Mouse (Mus musculus): ENCODE results near the gene Arhgap9. TPM values are rescaled to one million over a fixed set of nuclear protein-coding genes. Genes with fewer than 3 reads are reported as not detected.
A peak's percentile ranks its signal among the peaks of the same experiment; 100 is the strongest.

Gene Arhgap9
- polyA plus RNA-seq, 1 experiment: 19.2 TPM

- WGBS: 42% methylated on average over 18 of the region's 18 CpGs
- TF ChIP-seq POLR2A (IDR thresholded peaks at IDR 0.05; ENCODE audit: borderline replicate concordance, extremely low read depth, low read depth, low read length) (no peak), CTCF (IDR thresholded peaks at IDR 0.05; ENCODE audit: insufficient read depth, low read length) (no peak)
- peaks cover 6% of the 10 kb centered on the region for H3K4me1 ChIP-seq (ENCODE audit: control insufficient read depth, insufficient read depth, low read length)
- DNase-seq: no peak
- H3K4me3 ChIP-seq (replicated peaks; ENCODE audit: extremely low read depth, low read depth, low read length): no peak overlapping the region
These were observed 5.8 kb downstream of the Arhgap9 start for GRCm38 (mm10) chr10:127327461-127328145.

GRCm38 (mm10) chr10:127330212-127330611 lies 8.4 kb downstream of the Arhgap9 start:
- 82% methylated on average over 7 of the region's 7 CpGs for WGBS
- TF ChIP-seq POLR2A (IDR thresholded peaks at IDR 0.05; ENCODE audit: borderline replicate concordance, extremely low read depth, low read depth, low read length) (no peak), CTCF (IDR thresholded peaks at IDR 0.05; ENCODE audit: insufficient read depth, low read length) (no peak)
- DNase-seq: no peak
- H3K4me3 ChIP-seq (replicated peaks; ENCODE audit: extremely low read depth, low read depth, low read length): no peak overlapping the region
- peaks cover 6% of the 10 kb centered on the region for H3K4me1 ChIP-seq (ENCODE audit: control insufficient read depth, insufficient read depth, low read length)

- no peak for DNase-seq
- WGBS: 54% methylated on average over 31 of the region's 31 CpGs
- TF ChIP-seq CTCF (IDR thresholded peaks at IDR 0.05; ENCODE audit: insufficient read depth, low read length): no peak
- no peak for TF ChIP-seq POLR2A (IDR thresholded peaks at IDR 0.05; ENCODE audit: borderline replicate concordance, extremely low read depth, low read depth, low read length)
- H3K4me1 ChIP-seq (ENCODE audit: control insufficient read depth, insufficient read depth, low read length): no peaks in the 10 kb centered on the region
- H3K4me3 ChIP-seq (replicated peaks; ENCODE audit: extremely low read depth, low read depth, low read length): no peak overlapping the region
These were observed 10.6 kb downstream of the Arhgap9 start for GRCm38 (mm10) chr10:127332211-127332874.

- WGBS: 73% methylated on average over 5 of the region's 5 CpGs
- TF ChIP-seq CTCF (IDR thresholded peaks at IDR 0.05; ENCODE audit: insufficient read depth, low read length): no peak
- TF ChIP-seq POLR2A (IDR thresholded peaks at IDR 0.05; ENCODE audit: borderline replicate concordance, extremely low read depth, low read depth, low read length): no peak
- H3K4me1 ChIP-seq (ENCODE audit: control insufficient read depth, insufficient read depth, low read length): no peaks in the 10 kb centered on the region
- H3K4me3 ChIP-seq (replicated peaks; ENCODE audit: extremely low read depth, low read depth, low read length): no peak overlapping the region
- no peak for DNase-seq
These were observed 11.4 kb downstream of the Arhgap9 start for GRCm38 (mm10) chr10:127333152-127333551.

GRCm38 (mm10) chr10:127335271-127335670 lies 13.5 kb downstream of the Arhgap9 start:
- DNase-seq: no peak
- Histone ChIP-seq H3K4me3 (replicated peaks; ENCODE audit: extremely low read depth, low read depth, low read length) (no peak overlapping the region), H3K4me1 (ENCODE audit: control insufficient read depth, insufficient read depth, low read length) (no peaks in the 10 kb centered on the region; the same call in 1 of the 2 replicates)
- 65% methylated on average over 1 of the region's 1 CpGs for WGBS
- TF ChIP-seq POLR2A (IDR thresholded peaks at IDR 0.05; ENCODE audit: borderline replicate concordance, extremely low read depth, low read depth, low read length) (no peak), CTCF (IDR thresholded peaks at IDR 0.05; ENCODE audit: insufficient read depth, low read length) (no peak)

- no peak overlapping the region for H3K4me3 ChIP-seq (replicated peaks; ENCODE audit: extremely low read depth, low read depth, low read length)
- DNase-seq: no peak
- 47% methylated on average over 5 of the region's 5 CpGs for WGBS
- no peak for TF ChIP-seq CTCF (IDR thresholded peaks at IDR 0.05; ENCODE audit: insufficient read depth, low read length)
- H3K4me1 ChIP-seq (ENCODE audit: control insufficient read depth, insufficient read depth, low read length): no peaks in the 10 kb centered on the region; the same call in 1 of the 2 replicates
These were observed 15.2 kb downstream of the Arhgap9 start for GRCm38 (mm10) chr10:127336952-127337351.

GRCm38 (mm10) chr10:127337536-127338099 lies 15.9 kb downstream of the Arhgap9 start:
- DNase-seq: no peak
- H3K4me3 ChIP-seq (replicated peaks; ENCODE audit: extremely low read depth, low read depth, low read length): no peak overlapping the region
- TF ChIP-seq CTCF (IDR thresholded peaks at IDR 0.05; ENCODE audit: insufficient read depth, low read length): no peak
- no peak for TF ChIP-seq POLR2A (IDR thresholded peaks at IDR 0.05; ENCODE audit: borderline replicate concordance, extremely low read depth, low read depth, low read length)
- H3K4me1 ChIP-seq (ENCODE audit: control insufficient read depth, insufficient read depth, low read length): peaks cover 2% of the 10 kb centered on the region; the same call in 1 of the 2 replicates
- WGBS: 71% methylated on average over 6 of the region's 6 CpGs

DNA sequence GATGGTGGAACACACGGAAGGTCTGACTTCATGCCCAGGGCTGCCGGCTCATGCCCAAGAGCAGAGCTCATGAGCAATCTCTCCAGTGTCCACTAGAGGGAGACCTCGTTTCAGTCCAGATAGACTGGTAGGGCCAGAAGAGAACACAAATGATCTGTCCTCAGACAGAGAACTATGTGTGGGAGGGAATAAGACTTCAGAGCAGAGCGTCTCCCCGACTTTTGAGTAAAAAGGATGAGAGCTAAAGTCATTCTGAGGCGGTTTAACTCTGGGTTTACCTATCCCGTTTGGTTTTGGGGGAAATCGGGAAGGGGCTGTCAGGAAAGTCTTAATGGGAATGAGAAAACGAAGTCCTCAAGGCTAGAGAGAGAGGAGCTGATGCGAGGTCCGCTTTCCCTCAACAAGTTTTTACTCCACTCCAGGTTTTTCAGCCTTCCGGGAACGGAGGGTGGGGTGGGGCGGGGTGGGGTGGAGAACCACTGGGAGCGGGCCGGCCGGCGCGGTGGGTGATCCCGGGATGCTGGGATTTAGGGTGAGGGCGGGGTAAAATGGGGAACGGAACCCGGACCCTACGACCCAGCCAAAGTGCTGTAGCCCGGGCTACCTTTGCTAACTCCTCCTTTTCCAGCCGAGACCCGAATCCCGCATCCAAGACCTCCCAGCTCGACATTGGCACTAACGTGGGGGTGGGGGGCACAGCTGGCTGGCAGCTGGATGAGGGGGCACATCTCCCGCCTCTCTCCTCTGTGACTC lies 17.3 kb downstream of the Arhgap9 start:
- peaks cover 2% of the 10 kb centered on the region; the same call in 1 of the 2 replicates for H3K4me1 ChIP-seq (ENCODE audit: control insufficient read depth, insufficient read depth, low read length)
- peak overlapping the region; percentile 59 for H3K4me3 ChIP-seq (replicated peaks; ENCODE audit: extremely low read depth, low read depth, low read length)
- TF ChIP-seq POLR2A (IDR thresholded peaks at IDR 0.05; ENCODE audit: borderline replicate concordance, extremely low read depth, low read depth, low read length): no peak
- peak; percentile 83 for TF ChIP-seq CTCF (IDR thresholded peaks at IDR 0.05; ENCODE audit: insufficient read depth, low read length)
- DNase-seq: peak; percentile 72
- under 1% methylated on average over 31 of the region's 31 CpGs for WGBS

All from lung, adult 2 months (tissue).